Mouse (Mus musculus): ENCODE measurements around the gene Map2k1. TPM values are rescaled to one million over a fixed set of nuclear protein-coding genes. Genes with fewer than 3 reads are reported as not detected.

Map2k1 gene
- polyA plus RNA-seq, 1 experiment from 2014 or later, result 78.2 TPM

GRCm38 (mm10) chr9:64221480-64221879 lies 32.0 kb downstream of the Map2k1 start:
- H3K4me1 ChIP-seq (ENCODE audit: control insufficient read depth, insufficient read depth, low read length), result 0 out of 2 replicates have a peak, but pooled peaks cover 2% of the 10 kb centered on the region
- WGBS, result 92% methylated on average over 4 of the region's 4 CpGs
- DNase-seq (ENCODE audit: low spot score, missing footprints), result no peak

GRCm38 (mm10) chr9:64220603-64221002 lies 32.8 kb downstream of the Map2k1 start:
- Histone ChIP-seq H3K36me3 (ENCODE audit: control insufficient read depth, insufficient read depth, low read length) (no peaks in the 10 kb centered on the region), H3K9me3 (ENCODE audit: control insufficient read depth, low read length) (no peaks in the 10 kb centered on the region), H3K4me3 (ENCODE audit: low read depth, low read length) (no peak overlapping the region), H3K4me1 (ENCODE audit: control insufficient read depth, insufficient read depth, low read length) (0 out of 2 replicates have a peak, but pooled peaks cover 2% of the 10 kb centered on the region), H3K9ac (ENCODE audit: low read length) (no peak overlapping the region), H3K27me3 (ENCODE audit: control insufficient read depth, insufficient read depth, low read length) (no peaks in the 10 kb centered on the region), H3K4me2 (no peak overlapping the region), H3K27ac (ENCODE audit: low read depth, low read length) (no peak overlapping the region)
- DNase-seq (ENCODE audit: low spot score, missing footprints) (peak; percentile 41), ATAC-seq (ENCODE audit: low FRiP score) (no peak)
- whole genome bisulfite sequencing, result 50% methylated on average over 1 of the region's 1 CpGs

More at GRCm38 (mm10) chr9:64221480-64221879, 32.0 kb downstream of the Map2k1 start:
- no peak overlapping the region for H3K4me2 ChIP-seq
- H3K27ac ChIP-seq (ENCODE audit: low read depth, low read length), result no peak overlapping the region
- H3K36me3 ChIP-seq (ENCODE audit: control insufficient read depth, insufficient read depth, low read length), result no peaks in the 10 kb centered on the region
- H3K27me3 ChIP-seq (ENCODE audit: control insufficient read depth, insufficient read depth, low read length), result no peaks in the 10 kb centered on the region
- no peak overlapping the region for H3K9ac ChIP-seq (ENCODE audit: low read length)
- no peak overlapping the region for H3K4me3 ChIP-seq (ENCODE audit: low read depth, low read length)
- no peaks in the 10 kb centered on the region for H3K9me3 ChIP-seq (ENCODE audit: control insufficient read depth, low read length)
- no peak for ATAC-seq (ENCODE audit: low FRiP score)

GRCm38 (mm10) chr9:64219772-64220420 lies 33.5 kb downstream of the Map2k1 start:
- no peak overlapping the region for H3K9ac ChIP-seq (ENCODE audit: low read length)
- no peak for ATAC-seq (ENCODE audit: low FRiP score)
- 0 out of 2 replicates have a peak, but pooled peaks cover 2% of the 10 kb centered on the region for H3K4me1 ChIP-seq (ENCODE audit: control insufficient read depth, insufficient read depth, low read length)
- H3K4me2 ChIP-seq, result no peak overlapping the region
- H3K9me3 ChIP-seq (ENCODE audit: control insufficient read depth, low read length), result no peaks in the 10 kb centered on the region
- H3K4me3 ChIP-seq (ENCODE audit: low read depth, low read length), result no peak overlapping the region
- DNase-seq (ENCODE audit: low spot score, missing footprints), result peak; percentile 19
- H3K36me3 ChIP-seq (ENCODE audit: control insufficient read depth, insufficient read depth, low read length), result no peaks in the 10 kb centered on the region
- no peak overlapping the region for H3K27ac ChIP-seq (ENCODE audit: low read depth, low read length)
- no peaks in the 10 kb centered on the region for H3K27me3 ChIP-seq (ENCODE audit: control insufficient read depth, insufficient read depth, low read length)
- WGBS, result 87% methylated on average over 10 of the region's 10 CpGs

- no peak for ATAC-seq (ENCODE audit: low FRiP score)
- 72% methylated on average over 1 of the region's 1 CpGs for WGBS
- no peak overlapping the region for H3K4me2 ChIP-seq
These were observed 34.1 kb downstream of the Map2k1 start for GRCm38 (mm10) chr9:64219305-64219704.

GRCm38 (mm10) chr9:64217887-64218286 lies 35.5 kb downstream of the Map2k1 start:
- Histone ChIP-seq H3K9me3 (ENCODE audit: control insufficient read depth, low read length) (no peaks in the 10 kb centered on the region), H3K27ac (ENCODE audit: low read depth, low read length) (no peak overlapping the region)

More at GRCm38 (mm10) chr9:64219305-64219704, 34.1 kb downstream of the Map2k1 start:
- H3K27ac ChIP-seq (ENCODE audit: low read depth, low read length), result no peak overlapping the region
- no peak for DNase-seq (ENCODE audit: low spot score, missing footprints)
- H3K9ac ChIP-seq (ENCODE audit: low read length), result no peak overlapping the region
- no peak overlapping the region for H3K4me3 ChIP-seq (ENCODE audit: low read depth, low read length)
- H3K9me3 ChIP-seq (ENCODE audit: control insufficient read depth, low read length), result no peaks in the 10 kb centered on the region
- H3K4me1 ChIP-seq (ENCODE audit: control insufficient read depth, insufficient read depth, low read length), result 0 out of 2 replicates have a peak, but pooled peaks cover 2% of the 10 kb centered on the region
- H3K27me3 ChIP-seq (ENCODE audit: control insufficient read depth, insufficient read depth, low read length), result no peaks in the 10 kb centered on the region
- H3K36me3 ChIP-seq (ENCODE audit: control insufficient read depth, insufficient read depth, low read length), result no peaks in the 10 kb centered on the region

GRCm38 (mm10) chr9:64216641-64217040 lies 36.8 kb downstream of the Map2k1 start:
- Histone ChIP-seq H3K4me2 (no peak overlapping the region), H3K27ac (ENCODE audit: low read depth, low read length) (no peak overlapping the region), H3K9me3 (ENCODE audit: control insufficient read depth, low read length) (no peaks in the 10 kb centered on the region), H3K9ac (ENCODE audit: low read length) (no peak overlapping the region), H3K27me3 (ENCODE audit: control insufficient read depth, insufficient read depth, low read length) (no peaks in the 10 kb centered on the region), H3K4me3 (ENCODE audit: low read depth, low read length) (no peak overlapping the region), H3K4me1 (ENCODE audit: control insufficient read depth, insufficient read depth, low read length) (0 out of 2 replicates have a peak, but pooled peaks cover 2% of the 10 kb centered on the region), H3K36me3 (ENCODE audit: control insufficient read depth, insufficient read depth, low read length) (peaks cover 3% of the 10 kb centered on the region; the same call in 1 of the 2 replicates)
- ATAC-seq (ENCODE audit: low FRiP score) (no peak), DNase-seq (ENCODE audit: low spot score, missing footprints) (no peak)
- 96% methylated on average over 2 of the region's 2 CpGs for WGBS

More at GRCm38 (mm10) chr9:64217887-64218286, 35.5 kb downstream of the Map2k1 start:
- H3K4me1 ChIP-seq (ENCODE audit: control insufficient read depth, insufficient read depth, low read length), result 0 out of 2 replicates have a peak, but pooled peaks cover 2% of the 10 kb centered on the region
- H3K27me3 ChIP-seq (ENCODE audit: control insufficient read depth, insufficient read depth, low read length), result no peaks in the 10 kb centered on the region
- DNase-seq (ENCODE audit: low spot score, missing footprints) (no peak), ATAC-seq (ENCODE audit: low FRiP score) (no peak)
- H3K9ac ChIP-seq (ENCODE audit: low read length), result no peak overlapping the region
- no peaks in the 10 kb centered on the region for H3K36me3 ChIP-seq (ENCODE audit: control insufficient read depth, insufficient read depth, low read length)
- no peak overlapping the region for H3K4me3 ChIP-seq (ENCODE audit: low read depth, low read length)
- no peak overlapping the region for H3K4me2 ChIP-seq

GRCm38 (mm10) chr9:64216090-64216489 lies 37.3 kb downstream of the Map2k1 start:
- DNase-seq (ENCODE audit: low spot score, missing footprints) (no peak), ATAC-seq (ENCODE audit: low FRiP score) (no peak)
- no peak overlapping the region for H3K4me3 ChIP-seq (ENCODE audit: low read depth, low read length)
- H3K9me3 ChIP-seq (ENCODE audit: control insufficient read depth, low read length), result no peaks in the 10 kb centered on the region
- 0 out of 2 replicates have a peak, but pooled peaks cover 2% of the 10 kb centered on the region for H3K4me1 ChIP-seq (ENCODE audit: control insufficient read depth, insufficient read depth, low read length)
- WGBS, result 84% methylated on average over 4 of the region's 4 CpGs
- H3K36me3 ChIP-seq (ENCODE audit: control insufficient read depth, insufficient read depth, low read length), result peaks cover 3% of the 10 kb centered on the region; the same call in 1 of the 2 replicates
- no peak overlapping the region for H3K9ac ChIP-seq (ENCODE audit: low read length)
- H3K27me3 ChIP-seq (ENCODE audit: control insufficient read depth, insufficient read depth, low read length), result no peaks in the 10 kb centered on the region
- no peak overlapping the region for H3K27ac ChIP-seq (ENCODE audit: low read depth, low read length)
- H3K4me2 ChIP-seq, result no peak overlapping the region

GRCm38 (mm10) chr9:64214452-64214851 lies 39.0 kb downstream of the Map2k1 start:
- Histone ChIP-seq H3K4me1 (ENCODE audit: control insufficient read depth, insufficient read depth, low read length) (0 out of 2 replicates have a peak, but pooled peaks cover under 1% of the 10 kb centered on the region), H3K27me3 (ENCODE audit: control insufficient read depth, insufficient read depth, low read length) (no peaks in the 10 kb centered on the region), H3K36me3 (ENCODE audit: control insufficient read depth, insufficient read depth, low read length) (peaks cover 3% of the 10 kb centered on the region; the same call in 1 of the 2 replicates), H3K9ac (ENCODE audit: low read length) (no peak overlapping the region), H3K9me3 (ENCODE audit: control insufficient read depth, low read length) (no peaks in the 10 kb centered on the region), H3K4me2 (no peak overlapping the region), H3K27ac (ENCODE audit: low read depth, low read length) (no peak overlapping the region), H3K4me3 (ENCODE audit: low read depth, low read length) (no peak overlapping the region)
- 93% methylated on average over 17 of the region's 17 CpGs for WGBS
- ATAC-seq (ENCODE audit: low FRiP score) (no peak), DNase-seq (ENCODE audit: low spot score, missing footprints) (no peak)

GRCm38 (mm10) chr9:64207509-64208084 lies 45.8 kb downstream of the Map2k1 start:
- H3K27ac ChIP-seq (ENCODE audit: low read depth, low read length), result no peak overlapping the region
- H3K4me1 ChIP-seq (ENCODE audit: control insufficient read depth, insufficient read depth, low read length), result no peaks in the 10 kb centered on the region
- DNase-seq (ENCODE audit: low spot score, missing footprints), result no peak
- ATAC-seq (ENCODE audit: low FRiP score), result no peak
- no peak overlapping the region for H3K4me3 ChIP-seq (ENCODE audit: low read depth, low read length)
- H3K4me2 ChIP-seq, result no peak overlapping the region
- no peaks in the 10 kb centered on the region for H3K9me3 ChIP-seq (ENCODE audit: control insufficient read depth, low read length)
- WGBS, result 85% methylated on average over 3 of the region's 3 CpGs
- H3K27me3 ChIP-seq (ENCODE audit: control insufficient read depth, insufficient read depth, low read length), result no peaks in the 10 kb centered on the region
- H3K9ac ChIP-seq (ENCODE audit: low read length), result no peak overlapping the region
- H3K36me3 ChIP-seq (ENCODE audit: control insufficient read depth, insufficient read depth, low read length), result peaks cover 3% of the 10 kb centered on the region; the same call in 1 of the 2 replicates
